Mouse (Mus musculus): ENCODE data around the gene Kcnj4. TPM values are rescaled to one million over a fixed set of nuclear protein-coding genes. Genes with fewer than 3 reads are reported as not detected.
A peak's percentile ranks its signal among the peaks of the same experiment; 100 is the strongest.

Kcnj4 gene
- total RNA-seq, 2 experiments from 2014 or later: 57.7 to 66.4 TPM

DNA sequence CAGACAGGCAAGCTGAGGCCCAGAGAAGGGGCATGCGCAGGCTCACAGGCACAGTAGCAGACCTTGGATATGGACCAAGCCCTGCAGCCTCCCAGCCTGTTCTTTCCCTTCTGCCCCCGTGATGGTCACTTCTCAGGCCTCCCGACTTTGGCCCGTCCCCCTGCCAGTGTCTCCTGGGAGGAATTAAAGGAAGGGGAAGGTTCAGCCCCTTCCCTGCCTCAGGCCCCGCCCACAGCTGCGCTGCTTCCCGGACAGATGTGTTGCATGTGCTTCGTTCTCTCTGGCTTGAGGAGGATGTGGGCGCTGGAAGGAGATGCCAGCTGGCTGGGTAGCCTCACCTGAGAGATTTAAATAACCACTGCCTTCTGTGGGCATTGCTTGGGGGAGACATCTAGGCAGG, 8.9 kb upstream of the Kcnj4 start:
- no peak for DNase-seq (ENCODE audit: low spot score in 2 of 2)

DNA sequence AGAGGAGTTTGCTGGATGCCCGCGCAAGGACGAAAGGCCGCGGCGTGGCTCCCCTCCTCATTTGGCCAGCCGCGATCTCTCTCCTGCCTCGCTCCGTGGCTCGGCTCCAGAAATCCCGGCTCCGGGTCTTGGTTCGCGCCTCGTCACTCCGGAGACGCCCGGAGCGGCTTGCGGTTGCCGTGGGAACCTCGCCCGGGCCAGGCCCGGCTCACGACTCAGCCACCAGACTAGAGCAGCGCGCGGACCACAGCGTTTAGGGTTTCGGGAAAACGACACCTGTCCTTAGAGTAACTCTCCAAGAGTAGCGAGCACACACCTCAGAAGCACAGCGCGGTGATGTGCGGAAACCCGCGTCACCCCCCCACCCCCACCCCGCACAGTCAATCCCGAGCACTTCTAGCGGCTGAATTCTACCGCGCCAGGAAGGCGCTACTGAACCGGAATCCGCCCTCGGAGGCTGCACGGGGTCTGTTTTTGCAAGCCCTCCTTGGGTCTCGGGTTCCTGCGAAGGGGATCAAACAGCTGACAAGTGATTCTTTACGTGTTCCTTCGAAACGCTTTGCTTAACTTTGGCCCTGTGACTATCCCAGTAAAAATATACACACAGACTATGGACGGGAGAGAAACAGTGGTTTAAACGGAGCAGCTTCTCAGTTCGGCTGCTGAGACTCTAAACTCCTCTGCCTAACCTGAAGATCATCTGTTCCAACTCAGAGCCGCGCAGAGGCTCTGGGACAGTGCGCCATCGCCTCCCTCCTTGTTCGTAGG, 6.7 kb upstream of the Kcnj4 start:
- peak; percentile 93 to 94 for DNase-seq (ENCODE audit: low spot score in 2 of 2)

DNA sequence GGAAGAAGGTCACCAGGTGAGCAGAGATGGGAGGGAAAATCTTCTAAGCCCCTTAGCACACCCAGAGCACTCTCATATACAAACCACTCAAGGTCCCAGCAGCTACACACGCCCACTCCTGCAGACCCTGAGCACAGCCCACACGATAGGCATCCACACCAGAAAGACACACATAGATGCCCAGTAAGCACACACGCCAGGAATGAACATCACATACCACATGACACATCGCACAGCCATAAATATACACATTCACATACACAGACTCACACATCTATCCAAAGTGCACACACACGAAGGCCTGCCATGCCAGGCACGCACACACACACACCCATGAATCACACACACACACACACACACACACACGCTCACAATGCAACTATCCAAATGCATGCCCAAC, 5.4 kb upstream of the Kcnj4 start:
- DNase-seq (ENCODE audit: low spot score in 2 of 2): no peak

DNA sequence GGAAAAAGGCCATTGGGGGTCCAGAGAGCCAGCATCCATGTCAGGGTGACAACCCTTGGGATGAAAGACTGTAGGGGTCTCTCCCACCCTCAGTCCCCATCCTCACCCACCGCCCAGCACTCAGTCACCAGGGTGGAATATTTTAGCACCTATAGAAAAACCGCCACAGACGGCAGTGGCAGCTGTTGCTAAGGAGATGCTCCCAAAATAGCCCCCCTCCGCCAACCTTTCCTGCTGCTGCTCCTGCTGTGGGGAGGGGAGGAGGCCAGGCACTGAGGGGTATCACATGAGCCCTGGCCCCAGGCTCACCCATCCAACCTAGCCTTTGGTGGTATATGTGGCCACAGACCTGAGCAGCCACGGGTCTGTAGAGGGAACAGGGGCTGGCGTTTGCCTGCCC, 5.0 kb upstream of the Kcnj4 start:
- no peak for DNase-seq (ENCODE audit: low spot score in 2 of 2)

DNA sequence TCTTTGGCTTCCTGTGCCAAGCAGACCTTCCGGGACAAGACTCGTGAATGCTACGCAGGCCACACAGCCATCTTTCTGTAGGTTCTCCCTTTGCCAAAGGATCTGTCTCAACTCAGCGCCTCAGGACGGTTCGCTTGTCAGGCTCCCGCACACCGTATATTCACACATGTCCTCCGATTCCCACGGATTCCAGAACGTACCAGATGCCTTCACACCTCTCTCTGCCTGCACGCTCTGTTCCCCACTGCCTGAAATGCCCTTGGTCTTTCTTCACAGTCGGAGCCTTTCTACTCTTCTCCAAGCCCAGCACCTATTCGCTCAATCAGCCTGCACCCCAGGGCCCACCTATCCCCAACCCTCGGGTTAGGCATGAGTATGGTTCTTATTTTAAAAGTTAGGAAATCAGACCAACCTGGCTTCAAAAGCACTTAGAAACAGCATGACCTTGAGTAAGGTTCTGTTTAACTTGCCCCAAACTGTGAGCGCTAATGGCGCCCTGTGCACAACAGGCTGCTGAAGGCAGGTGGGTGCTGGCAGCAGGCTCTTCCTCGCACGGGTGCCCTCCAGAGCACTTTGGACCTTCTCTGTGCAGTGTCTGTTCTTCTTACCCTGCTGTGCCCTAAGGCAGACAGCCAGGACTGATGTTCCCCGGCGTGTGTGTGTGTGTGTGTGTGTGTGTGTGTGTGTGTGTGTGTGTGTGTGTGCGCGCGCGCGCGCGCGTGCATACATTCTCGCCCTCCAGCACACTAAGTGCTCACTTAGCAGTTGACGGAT, 2.2 kb upstream of the Kcnj4 start:
- no peak for DNase-seq (ENCODE audit: low spot score in 2 of 2)

DNA sequence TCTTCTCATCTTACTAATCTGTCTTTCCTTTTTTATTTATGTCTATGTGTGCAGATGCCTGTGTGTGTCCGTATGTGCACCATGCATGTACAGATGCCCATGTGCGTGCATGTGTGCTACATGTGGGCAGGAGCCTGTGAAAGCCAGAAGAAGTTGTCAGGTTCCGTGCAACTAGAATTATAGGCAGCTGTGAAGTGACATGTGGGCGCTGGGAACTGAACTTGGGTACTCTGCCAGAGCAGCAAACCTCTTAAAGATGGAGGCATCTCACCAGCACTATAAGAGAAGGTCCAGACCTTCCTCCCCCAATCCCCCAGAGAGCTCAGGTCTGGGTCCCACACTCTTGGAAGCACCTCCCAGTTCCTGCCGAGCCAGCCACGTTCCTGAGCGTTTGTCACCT, 1.4 kb upstream of the Kcnj4 start:
- no peak for DNase-seq (ENCODE audit: low spot score in 2 of 2)

DNA sequence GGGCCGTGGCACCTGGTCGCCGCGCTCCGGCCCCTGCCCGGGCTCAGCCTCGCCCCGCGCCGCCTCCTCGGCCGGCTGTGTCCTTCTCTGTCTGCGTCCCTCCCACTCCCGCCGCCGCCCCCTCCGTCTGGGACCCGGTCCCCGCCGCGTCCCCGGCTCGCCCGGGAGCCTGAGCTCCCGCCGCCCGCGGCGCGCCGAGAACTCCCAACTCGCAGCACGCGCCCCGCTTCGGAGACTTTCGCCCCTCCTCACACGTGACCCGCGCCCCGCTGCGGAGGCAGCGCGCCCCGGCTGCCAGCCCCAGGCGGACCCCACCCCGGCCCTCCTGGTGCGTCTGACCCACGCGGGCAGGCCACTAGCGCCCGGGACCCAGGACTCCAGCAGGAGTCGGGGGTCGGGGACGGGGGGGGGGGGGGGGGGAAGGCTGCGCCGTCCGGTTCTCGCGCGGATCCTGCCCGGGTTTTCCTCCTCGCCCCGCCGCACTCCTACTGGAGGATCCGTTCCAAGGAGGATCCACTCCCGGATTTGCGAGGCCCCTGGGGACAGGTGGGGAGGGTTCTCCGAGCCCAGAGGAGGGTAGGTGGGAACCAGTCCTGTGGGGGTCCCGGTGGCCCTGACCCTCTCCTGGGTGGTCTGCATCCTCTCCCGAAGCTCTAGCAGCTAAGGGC, 709 bp upstream of the Kcnj4 start:
- DNase-seq (ENCODE audit: low spot score in 2 of 2): peak; percentile 82 to 90

DNA sequence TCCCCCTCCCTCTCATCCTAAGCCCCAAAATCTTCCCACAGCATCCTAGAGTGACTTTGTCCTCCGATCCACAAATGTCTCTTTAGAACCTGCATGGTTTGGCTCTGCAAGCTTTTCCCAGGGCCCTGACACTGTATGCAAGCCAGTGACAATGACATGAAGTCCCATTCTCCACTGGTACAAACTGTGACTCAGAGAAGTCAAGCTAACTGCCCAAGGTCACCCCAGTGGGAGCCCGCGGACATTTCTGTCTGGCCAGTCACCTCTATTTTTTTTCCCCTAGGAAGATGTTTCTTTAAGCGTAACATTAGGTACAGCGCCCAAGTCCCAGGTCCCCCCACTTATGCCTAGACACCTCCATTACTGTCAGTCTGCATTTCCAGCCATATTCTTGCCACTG, 1.6 kb downstream of the Kcnj4 start:
- no peak for DNase-seq (ENCODE audit: low spot score in 2 of 2)

DNA sequence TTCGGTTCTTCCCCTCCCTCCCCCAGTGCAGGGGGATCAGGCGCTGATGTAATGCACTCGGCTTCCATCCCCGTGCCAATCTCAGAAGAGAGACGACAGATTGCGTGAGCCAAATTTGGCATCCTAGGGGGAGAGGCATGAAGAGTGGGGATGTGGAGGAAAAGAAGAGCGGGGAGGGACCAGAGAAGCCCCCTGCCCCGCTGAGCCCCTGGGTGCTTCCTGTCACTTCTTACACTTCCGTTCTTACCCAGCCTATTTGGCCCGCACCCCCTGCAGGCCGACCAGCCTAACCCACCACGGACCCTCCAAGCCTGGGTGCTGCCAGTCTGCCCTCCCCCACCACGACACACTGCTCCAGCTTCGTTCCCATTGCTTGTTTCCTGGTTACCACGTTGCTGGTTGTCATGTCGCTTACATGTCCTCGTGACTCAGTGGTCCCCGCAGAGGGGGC, 2.1 kb downstream of the Kcnj4 start:
- peak; percentile 65 to 68 for DNase-seq (ENCODE audit: low spot score in 2 of 2)

DNA sequence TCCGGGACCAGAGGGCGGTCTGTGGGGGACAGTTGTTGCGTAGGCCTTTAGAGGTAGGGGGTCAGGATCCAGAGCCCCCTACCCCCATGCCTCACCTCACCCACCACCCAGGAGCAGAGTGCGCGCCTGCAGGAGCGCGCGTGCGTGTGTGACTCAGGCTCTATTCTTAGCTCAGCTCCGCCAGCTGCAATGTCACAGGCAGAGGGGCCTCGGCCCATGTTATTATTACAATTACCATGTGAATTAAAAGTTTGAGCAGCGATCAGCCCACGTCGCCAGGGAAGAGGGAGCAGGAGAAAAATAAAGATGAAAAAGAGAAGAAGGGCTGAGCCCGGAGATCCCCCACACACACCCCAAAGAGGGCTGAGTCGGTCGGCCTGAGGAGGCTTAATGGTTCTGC, 4.9 kb downstream of the Kcnj4 start:
- no peak for DNase-seq (ENCODE audit: low spot score in 2 of 2)

DNA sequence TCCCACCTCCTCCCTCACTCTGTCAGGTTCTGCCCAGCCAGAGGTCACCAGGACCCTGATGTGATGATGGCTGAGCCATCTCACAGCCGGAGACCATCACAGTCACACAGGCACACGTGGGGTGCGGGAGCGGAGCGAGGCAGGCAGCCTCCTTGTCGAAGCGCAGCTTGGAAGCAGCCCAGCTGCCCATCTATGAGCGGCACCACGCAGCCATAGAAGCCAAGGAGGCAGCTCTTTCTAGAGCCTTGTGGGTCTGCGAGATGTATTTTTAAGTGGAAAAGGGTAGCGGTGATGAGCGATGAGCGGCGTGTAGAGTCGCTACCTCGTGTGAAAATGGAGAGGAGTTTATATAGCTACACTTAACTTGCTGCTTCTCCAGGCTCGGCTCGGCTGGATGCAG, 11.5 kb downstream of the Kcnj4 start:
- peak in 1 of 2 experiments; percentile 31 for DNase-seq (ENCODE audit: low spot score in 2 of 2)

DNA sequence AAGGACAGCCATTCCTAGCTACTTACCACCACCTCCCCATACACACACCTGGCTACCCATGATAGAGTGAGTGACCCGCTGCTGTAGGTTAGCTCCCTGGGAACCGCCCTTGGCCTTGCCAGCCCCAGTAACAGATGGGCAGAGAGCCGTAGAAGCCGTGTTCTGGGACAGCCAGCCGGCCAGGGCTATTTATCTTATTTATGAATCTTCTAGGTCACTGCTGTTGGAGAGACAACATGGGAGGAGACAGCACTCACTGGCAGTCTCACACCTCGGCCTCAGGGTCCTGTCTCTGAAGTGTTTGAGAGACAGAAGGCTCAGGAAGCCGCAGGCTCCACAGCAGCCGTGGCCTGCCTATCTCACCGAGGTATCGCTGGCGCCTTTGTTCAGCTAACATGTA, 15.6 kb downstream of the Kcnj4 start:
- no peak for DNase-seq (ENCODE audit: low spot score in 2 of 2)

DNA sequence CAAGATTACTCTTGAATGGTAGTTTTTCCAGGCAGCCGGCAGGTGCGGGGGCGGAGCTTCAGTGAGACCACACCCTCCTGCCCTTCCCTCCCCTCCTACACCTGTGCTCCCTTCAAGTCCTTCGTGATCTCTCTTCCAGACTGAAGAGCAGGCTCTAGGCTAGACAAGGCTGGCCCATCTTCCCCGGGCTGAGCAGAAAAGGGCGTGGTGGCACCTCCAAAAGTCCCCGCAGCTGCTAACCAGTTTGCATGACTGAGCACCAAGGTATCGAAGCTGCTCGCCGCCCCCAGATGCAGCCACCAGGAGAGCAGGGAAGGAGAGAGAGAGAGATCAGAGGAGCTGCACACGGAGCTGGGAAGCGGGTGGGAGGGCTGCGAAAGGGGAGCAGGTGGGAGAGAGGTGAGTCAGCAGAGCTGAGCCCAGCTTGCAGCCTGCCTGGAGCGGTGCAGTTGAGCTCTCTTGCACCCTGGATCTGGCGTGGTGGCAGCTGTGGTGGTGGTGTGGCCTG, 23.8 kb downstream of the Kcnj4 start:
- no peak for DNase-seq (ENCODE audit: low spot score in 2 of 2)

DNA sequence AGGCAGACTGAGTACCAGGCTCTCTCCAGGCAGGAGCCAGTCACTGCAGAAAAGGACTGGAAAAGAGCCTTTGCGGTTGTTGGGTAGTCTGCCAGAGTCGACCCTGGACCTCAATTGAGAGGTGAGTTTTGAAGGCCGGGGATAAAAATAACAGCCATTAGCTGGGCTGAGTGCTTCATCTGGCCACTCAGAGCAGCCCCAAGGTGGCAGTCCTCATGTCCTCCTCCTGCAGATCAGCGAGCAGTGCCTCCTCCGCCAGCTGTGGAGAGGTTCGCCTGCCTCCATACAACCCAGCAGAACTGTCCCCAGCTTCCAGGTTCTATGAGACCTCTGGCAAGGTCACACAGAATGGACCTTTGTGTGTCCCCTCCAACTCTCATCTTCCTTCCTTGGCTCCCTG, 27.8 kb downstream of the Kcnj4 start:
- no peak for DNase-seq (ENCODE audit: low spot score in 2 of 2)

DNA sequence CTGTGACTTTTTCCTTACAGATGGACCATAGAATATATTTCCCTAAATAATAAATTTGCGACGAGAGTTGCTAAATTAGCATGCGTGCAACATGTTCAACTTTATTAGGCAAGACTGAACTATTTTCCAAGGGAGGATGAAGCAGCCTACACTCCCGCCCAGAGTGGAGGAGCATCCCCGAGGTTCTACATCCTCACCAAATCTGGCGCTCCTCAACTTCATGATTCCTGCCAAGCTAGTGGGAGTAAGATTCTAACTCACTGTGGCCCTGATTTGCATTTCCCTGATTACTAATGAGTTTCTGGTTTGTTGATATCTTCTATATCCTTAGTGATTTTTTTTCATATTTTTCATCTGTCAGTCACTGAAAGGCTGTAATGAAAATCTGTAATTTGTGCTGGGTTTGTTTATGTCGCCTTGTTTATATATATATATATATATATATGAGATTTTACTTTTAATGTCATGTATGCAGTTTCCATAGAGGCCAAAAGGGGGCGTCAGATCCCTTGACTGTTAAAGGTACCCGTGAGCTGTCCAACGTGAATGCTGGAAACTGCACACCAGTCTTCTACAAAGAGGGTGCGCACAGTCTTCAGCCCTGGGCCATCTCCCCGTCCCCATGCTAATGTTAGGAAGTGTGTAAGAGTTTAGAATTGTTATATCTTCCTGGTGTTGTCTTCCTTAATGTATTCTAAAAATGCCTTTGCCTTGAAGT, 31.2 kb downstream of the Kcnj4 start:
- no peak for DNase-seq (ENCODE audit: low spot score in 2 of 2)

DNA sequence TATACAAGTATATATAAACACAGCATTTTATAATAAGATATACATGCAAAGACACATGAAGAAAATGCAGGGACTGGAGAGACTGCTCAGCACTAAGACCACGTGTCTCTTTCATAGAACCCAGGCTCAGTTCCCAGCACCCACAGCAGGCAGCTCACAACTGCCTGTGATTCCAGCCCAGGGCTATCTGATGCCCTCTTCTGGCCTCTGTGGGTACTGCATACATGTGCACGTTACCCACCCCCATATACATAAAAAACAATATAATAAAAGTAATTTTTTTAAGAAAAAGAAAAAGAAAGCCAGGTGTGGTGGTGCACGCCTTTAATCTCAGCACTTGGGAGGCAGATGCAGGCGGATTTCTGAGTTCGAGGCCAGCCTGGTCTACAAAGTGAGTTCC, 32.0 kb downstream of the Kcnj4 start:
- DNase-seq (ENCODE audit: low spot score in 2 of 2): no peak

DNA sequence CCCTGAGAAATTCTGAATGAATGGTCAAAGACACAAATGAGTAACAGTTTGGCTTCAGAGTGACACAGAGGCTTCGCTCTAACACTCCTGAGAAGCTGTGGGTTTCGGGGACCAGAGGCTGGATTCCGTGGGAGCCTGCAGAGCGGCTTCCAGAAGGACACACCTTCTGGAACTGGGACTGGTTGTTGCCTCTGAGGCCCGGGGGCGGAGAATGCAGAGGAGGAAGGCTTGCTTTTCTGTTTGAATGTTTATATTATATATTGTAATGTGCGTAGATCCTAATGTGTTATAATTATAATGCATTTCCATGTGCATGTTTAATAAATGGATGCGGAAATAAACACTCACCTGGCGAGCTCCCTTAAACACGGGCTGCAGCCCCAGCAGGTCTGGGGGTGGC, 33.9 kb downstream of the Kcnj4 start:
- no peak for DNase-seq (ENCODE audit: low spot score in 2 of 2)

DNA sequence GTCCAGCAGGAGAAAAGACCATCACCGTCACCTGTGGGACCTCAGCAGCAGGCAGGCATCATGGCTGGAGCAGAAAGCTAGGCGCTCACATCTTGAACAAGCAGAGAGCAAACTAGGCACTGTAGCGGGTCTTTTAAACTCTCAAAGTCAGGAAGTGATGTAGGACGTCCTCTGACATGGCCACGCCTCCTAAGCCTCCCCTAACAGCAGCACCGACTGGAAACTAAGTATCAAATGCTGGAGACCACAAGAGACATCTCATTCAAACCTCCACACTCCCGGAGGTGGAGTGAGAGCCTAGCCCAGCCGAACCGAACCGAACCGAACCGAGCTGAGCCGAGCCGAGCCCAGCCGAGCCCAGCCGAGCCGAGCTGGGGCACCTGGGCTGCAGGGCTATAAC, 34.5 kb downstream of the Kcnj4 start:
- no peak for DNase-seq (ENCODE audit: low spot score in 2 of 2)

DNA sequence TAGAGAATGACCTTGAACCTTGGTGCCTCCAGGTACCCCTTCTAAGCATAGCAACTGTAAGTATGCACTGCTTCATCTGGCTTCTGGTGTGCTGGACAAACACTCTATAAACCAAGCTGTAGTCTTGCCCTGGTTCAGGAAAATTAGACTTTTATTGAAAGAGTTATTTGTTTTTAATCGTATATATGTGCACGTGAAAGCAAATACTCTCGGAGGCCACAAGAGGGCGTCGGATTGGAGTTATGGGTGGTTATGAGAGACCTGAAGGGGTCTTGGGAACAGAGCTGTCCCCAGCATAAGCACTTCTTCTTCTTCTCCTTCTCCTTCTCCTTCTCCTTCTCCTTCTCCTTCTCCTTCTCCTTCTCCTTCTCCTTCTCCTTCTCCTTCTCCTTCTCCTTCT, 35.5 kb downstream of the Kcnj4 start:
- DNase-seq (ENCODE audit: low spot score in 2 of 2): no peak

DNA sequence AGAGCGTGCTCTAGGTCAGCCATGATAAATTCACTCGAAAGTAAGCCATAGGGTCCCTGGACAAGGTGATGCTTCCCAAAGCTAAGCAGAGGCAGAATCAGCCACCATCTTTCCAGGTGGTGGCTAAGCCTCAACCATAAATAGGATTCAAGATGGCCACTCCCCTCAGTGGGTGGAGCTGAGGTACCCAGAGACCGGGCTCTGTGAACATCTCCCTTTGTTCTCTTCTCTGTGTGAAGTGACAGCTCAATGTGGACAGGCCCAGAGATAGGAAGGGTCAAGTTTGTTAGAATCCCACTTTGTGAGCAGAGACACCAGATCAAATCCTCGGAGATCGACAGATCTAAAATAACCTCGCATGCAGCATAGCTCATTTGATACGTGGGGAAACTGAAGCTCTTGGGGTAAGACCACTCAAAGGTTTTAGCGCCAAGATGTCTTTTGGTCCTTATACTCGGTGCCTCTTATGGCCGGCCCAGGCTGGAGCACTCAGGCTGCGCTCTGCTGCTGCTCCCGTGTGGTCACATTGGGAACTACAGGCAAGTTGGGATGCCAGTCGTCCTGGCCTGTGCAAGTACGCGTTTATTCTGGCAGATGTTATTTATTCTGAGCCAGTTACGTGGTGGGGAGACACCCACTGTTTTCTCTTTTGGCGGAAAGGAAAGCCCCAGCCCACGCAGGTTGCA, 38.3 kb downstream of the Kcnj4 start:
- DNase-seq (ENCODE audit: low spot score in 2 of 2): peak; percentile 93 to 94

DNA sequence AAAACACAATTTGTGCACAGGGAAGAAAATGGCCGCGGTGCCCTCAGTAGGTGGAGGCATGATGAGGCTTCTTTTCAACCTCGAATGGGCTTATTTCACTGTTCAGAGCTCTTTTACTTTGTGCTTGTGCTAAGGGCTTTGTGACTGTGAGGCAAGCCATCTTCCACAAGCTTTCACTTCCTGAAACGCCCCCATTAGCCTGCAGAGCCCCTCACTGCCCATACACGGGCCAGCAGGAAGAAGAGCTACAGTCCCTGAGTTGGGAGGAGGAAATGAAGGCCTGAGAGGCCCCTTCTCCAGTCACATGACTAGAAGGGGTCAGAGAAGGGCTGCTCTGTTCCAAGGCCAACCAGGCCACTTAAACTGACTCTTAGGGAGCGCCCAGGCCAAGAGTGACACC, 48.5 kb downstream of the Kcnj4 start:
- no peak for DNase-seq (ENCODE audit: low spot score in 2 of 2)

Data from layer of hippocampus, postnatal 10 days (tissue).